Mouse (Mus musculus) heart, embryonic 10.5 days (tissue): Measurements from ENCODE around the gene Ddb2. TPM values are rescaled to one million over a fixed set of nuclear protein-coding genes. Genes with fewer than 3 reads are reported as not detected.

Experiments used
- DNase-seq: peaks from one replicate; pipeline ENCODE4 v3.0.0-alpha.2; 2017; ENCODE audit warnings: low spot score
- H3K27ac ChIP-seq: fragments of 300-500 bp; sonication (generic); 2 replicates; pipeline ENCODE4 v1.5.1; 2016; ENCODE audit warnings: mild to moderate bottlenecking
- H3K27me3 ChIP-seq: fragments of 300-500 bp; sonication (generic); 2 replicates; pipeline ENCODE4 v1.6.1; 2016; ENCODE audit warnings: mild to moderate bottlenecking; ENCODE audit not compliant: poor library complexity, insufficient read depth, severe bottlenecking
- H3K36me3 ChIP-seq: fragments of 300-500 bp; sonication (generic); 2 replicates; pipeline ENCODE4 v1.6.1; 2016; ENCODE audit warnings: mild to moderate bottlenecking, moderate library complexity
- H3K4me1 ChIP-seq: fragments of 300-500 bp; sonication (generic); 2 replicates; pipeline ENCODE4 v1.6.1; 2016; ENCODE audit warnings: mild to moderate bottlenecking
- H3K4me3 ChIP-seq: fragments of 300-500 bp; sonication (generic); 2 replicates; pipeline ENCODE4 v1.5.1; 2016; ENCODE audit warnings: mild to moderate bottlenecking, moderate library complexity
- H3K9me3 ChIP-seq: fragments of 300-500 bp; sonication (generic); 2 replicates; pipeline ENCODE4 v1.6.1; 2016; ENCODE audit warnings: mild to moderate bottlenecking, moderate library complexity
- WGBS: fragments of 180-500 bp; shearing (Covaris S2); methylation state at CpG from one replicate; pipeline ENCODE4 v1.1.7; 2016; 5-methylcytosine and 5-hydroxymethylcytosine counted together
- polyA plus RNA-seq: library from polyadenylated mRNA; unstranded; fragments of >200 nt; fragmentation: Nextera tagmentation; extraction: Ambion mirVana; gene quantifications from 2 replicates; pipeline ENCODE4 v1.2.1, GENCODE M21; 2016

Gene Ddb2
- polyA plus RNA-seq, 1 experiment from 2014 or later = 9.4 TPM

DNA sequence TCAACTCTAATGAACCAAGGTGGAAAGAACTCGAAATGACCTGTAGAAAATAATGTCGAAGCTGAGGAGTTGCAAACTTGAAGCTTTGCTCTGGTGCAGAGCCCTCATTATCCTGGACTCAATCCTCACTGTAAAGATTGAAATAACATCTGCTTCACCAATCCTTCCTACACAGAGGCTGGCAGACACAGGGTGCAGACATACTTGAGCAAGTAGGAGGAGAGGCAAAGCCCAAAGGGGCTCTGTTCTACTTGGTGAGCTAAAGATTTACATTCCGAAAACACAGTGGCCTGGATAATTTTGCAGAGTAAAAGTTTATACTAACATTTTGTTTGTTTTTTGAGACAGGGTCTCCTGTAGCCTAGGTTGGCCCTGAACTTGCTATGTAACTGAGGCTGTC lies 37.9 kb downstream of the Ddb2 start:
- no peak for DNase-seq
- Histone ChIP-seq H3K4me1 (peaks cover 20% of the 10 kb centered on the region), H3K27ac (no peak overlapping the region), H3K36me3 (no peaks in the 10 kb centered on the region), H3K9me3 (no peaks in the 10 kb centered on the region), H3K4me3 (no peak overlapping the region), H3K27me3 (no peaks in the 10 kb centered on the region)
- 80% methylated on average over 3 of the region's 3 CpGs for WGBS

DNA sequence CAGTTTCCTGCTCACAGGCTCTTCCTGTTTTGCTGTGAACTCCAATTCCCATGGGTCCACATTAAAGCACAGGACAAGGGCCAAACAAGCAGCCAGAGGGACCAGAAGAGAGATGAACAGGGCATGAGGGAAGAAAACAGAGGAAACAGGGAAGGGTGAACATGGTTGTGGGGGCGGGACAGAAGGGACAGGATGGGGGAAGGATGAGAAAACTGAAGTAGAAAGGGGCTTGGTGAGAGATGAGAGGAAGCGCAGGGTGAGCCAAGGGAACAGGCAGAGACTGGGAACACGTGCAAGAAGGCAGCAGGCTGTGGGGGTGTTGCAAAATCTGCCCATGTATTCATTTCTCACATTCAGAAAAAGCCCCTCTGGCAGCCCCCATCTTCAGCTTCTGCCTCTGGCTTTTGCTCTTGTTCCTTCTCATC lies 40.2 kb downstream of the Ddb2 start:
- H3K27me3 ChIP-seq = peaks cover 3% of the 10 kb centered on the region; the same call in 1 of the 2 replicates
- H3K27ac ChIP-seq = no peak overlapping the region
- 60% methylated on average over 3 of the region's 3 CpGs for WGBS

DNA sequence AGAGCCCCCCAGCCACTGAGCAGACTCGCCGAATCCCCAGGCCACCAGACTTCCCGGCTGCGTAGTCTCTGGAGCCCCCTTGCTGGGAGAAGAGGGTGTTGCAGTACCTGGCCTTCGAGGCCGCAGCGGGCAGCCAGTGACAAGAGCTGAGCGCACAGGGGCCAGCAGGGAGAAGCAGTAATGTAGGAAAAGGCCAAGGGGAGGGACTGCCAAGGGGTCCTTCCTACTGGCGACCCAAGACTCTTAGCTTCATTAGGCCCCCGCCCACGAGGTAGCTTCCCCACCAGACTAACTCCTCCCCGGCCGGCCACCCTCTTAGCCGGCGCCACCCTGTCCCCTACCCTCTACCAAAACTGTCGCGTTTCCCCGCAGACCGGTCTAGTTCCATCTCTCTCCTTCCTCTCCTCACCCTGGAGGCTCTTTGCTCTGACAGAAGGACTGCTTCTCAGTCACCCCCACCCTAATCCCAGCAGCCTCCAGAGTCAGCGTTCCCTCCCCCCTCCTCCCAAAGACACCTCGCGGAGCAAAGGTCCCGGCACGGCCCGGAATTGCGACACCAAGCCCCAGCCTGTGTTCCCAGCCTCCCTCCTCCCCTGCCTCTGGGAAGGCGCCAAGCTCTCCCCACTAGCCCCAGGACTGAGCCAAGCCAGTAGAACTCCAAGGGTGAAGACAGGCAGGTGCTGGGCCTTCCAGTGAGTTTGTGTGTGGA lies 42.0 kb downstream of the Ddb2 start:
- H3K27me3 ChIP-seq = peaks cover 3% of the 10 kb centered on the region; the same call in 1 of the 2 replicates
- 1% methylated on average over 27 of the region's 27 CpGs for whole genome bisulfite sequencing
- H3K36me3 ChIP-seq = no peaks in the 10 kb centered on the region
- peak; percentile 87 for DNase-seq
- H3K4me3 ChIP-seq = peak overlapping the region; percentile 57
- peaks cover 7% of the 10 kb centered on the region for H3K4me1 ChIP-seq
- H3K27ac ChIP-seq = peak overlapping the region; percentile 87
- H3K9me3 ChIP-seq = no peaks in the 10 kb centered on the region

More for the DNA sequence above, 40.2 kb downstream of the Ddb2 start:
- no peak for DNase-seq
- Histone ChIP-seq H3K36me3 (no peaks in the 10 kb centered on the region), H3K4me3 (no peak overlapping the region), H3K4me1 (peaks cover 8% of the 10 kb centered on the region), H3K9me3 (no peaks in the 10 kb centered on the region)

DNA sequence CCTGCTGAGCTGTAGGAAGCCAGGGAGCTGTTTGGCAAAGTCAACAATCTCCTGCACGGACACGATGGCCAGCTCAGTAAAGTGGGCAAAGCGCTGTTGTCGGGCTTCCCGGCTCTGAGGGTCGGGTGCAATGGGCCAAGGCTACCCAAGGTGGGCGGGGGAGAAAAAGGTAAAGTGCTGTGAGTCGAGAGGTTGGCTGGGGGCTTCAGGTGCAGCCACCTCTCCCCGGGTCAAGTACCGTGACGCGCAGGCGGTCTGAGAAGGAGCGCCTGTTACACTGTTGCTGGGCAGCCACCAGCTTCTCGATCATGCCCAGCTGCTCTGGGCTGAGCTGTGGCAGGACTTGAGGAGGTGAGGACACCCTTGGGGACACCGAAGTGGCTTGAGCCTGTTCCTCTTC lies 46.3 kb downstream of the Ddb2 start:
- Histone ChIP-seq H3K9me3 (no peaks in the 10 kb centered on the region), H3K36me3 (no peaks in the 10 kb centered on the region), H3K27ac (no peak overlapping the region), H3K4me1 (peaks cover 7% of the 10 kb centered on the region), H3K27me3 (peaks cover 3% of the 10 kb centered on the region; the same call in 1 of the 2 replicates), H3K4me3 (no peak overlapping the region)
- 81% methylated on average over 16 of the region's 16 CpGs for WGBS
- DNase-seq = no peak

DNA sequence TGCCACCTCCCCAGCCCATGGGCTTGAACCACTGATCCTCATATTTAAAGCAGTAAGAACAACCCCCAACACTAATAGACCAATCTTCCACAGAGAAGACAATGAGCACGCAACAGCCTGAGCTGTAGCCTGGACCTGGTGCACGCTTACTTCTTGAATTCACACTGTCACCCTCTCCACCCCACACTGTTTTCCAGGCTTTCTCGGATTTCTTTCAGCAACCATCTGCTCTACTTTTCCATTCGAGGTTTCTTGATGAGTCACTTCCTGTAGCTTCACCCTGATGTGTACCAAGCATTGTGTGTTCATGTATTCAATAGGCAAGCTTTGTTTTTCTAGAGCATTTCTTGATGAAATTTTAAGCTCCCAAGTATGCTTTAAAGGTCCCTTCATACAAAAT lies 49.4 kb downstream of the Ddb2 start:
- H3K27ac ChIP-seq = no peak overlapping the region
- DNase-seq = no peak
- peaks cover 11% of the 10 kb centered on the region for H3K4me1 ChIP-seq
- H3K9me3 ChIP-seq = no peaks in the 10 kb centered on the region
- 59% methylated on average over 4 of the region's 4 CpGs for whole genome bisulfite sequencing
- no peak overlapping the region for H3K4me3 ChIP-seq
- H3K27me3 ChIP-seq = peaks cover 3% of the 10 kb centered on the region; the same call in 1 of the 2 replicates
- no peaks in the 10 kb centered on the region for H3K36me3 ChIP-seq

DNA sequence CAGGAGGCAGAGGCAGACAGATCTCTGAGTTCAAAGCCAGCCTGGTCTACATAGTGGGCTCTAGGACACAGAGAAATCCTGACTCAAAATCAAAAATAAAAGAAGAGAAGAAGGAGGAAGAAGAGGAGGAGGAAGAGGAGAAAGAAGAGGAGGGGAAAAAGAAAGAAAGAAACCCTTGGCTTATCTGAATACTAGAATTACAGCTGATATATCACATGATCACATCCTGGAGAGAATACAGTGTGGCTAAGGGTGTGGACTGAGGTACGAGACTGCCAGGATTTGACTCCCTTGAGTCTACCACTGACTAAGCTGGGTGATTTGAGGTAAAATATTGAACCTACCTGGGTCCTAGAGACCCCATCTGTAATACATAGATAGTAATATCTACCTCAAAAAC lies 50.6 kb downstream of the Ddb2 start:
- no peak overlapping the region for H3K4me3 ChIP-seq
- no peaks in the 10 kb centered on the region for H3K27me3 ChIP-seq
- H3K4me1 ChIP-seq = peaks cover 18% of the 10 kb centered on the region
- no peak for DNase-seq
- H3K27ac ChIP-seq = no peak overlapping the region
- WGBS = 58% methylated on average over 1 of the region's 1 CpGs
- no peaks in the 10 kb centered on the region for H3K9me3 ChIP-seq
- no peaks in the 10 kb centered on the region for H3K36me3 ChIP-seq

DNA sequence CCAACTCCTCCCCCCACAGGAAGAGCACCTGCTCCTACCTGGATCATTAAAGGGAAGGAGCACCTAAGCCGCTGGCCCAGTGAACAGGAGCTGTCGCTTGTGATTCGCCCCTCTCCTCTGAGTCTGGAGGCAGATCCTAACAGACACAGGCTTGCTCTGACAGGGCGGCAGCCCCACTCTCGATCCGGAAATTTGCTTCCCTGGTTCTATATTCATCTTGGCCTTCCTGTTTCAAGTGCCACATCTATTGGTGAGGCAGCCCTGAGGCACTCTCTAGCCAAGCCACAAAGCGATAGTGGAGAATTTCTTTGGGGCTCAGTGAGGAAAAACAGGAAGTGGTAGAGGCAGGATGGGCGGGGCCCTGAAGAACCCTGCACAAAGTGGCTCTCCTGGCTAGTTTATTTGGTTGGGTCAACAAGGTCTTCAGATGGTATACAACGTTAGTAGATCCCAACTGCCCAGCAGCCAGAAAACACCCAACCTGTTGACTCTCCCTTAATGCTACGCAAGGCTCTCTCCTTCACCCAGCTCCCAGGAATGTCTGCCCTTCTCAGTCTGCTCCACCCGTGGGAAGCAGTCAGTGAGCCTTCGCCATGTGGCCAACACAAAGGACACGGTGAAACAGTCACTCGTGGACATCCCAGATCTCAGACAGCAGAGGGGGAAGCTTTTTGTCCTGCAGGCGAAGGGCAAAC lies 52.9 kb downstream of the Ddb2 start, which contains the start of gene Madd:
Madd (minus strand) TSS at position 127 of the 695 bp plus-strand sequence.
- WGBS = 55% methylated on average over 15 of the region's 15 CpGs
- Histone ChIP-seq H3K4me3 (peak within 1 kb of the TSS; percentile 80), H3K9me3 (no peaks in the 10 kb centered on the region), H3K36me3 (no peaks in the 10 kb centered on the region), H3K27ac (peak within 1 kb of the TSS; percentile 80), H3K4me1 (peaks cover 25% of the 10 kb centered on the region), H3K27me3 (no peaks in the 10 kb centered on the region)
- DNase-seq = no peak

DNA sequence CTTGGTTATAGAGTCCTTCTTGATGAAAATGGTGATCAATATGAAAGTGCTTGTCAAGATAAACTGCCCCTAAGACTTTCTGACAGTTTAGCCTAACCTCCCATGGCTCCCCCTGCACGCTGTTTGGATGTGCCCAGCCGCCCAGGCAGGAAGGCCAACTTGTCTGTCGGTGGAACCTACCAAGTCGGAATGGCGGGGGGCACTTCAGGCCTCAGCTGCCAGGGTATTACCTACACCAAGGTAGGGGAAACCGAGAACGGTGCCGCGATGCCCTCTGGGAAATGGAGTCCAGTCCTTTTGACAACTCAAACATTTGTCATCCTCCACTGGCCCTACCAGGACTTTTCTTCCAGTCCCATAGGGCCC lies 53.7 kb downstream of the Ddb2 start:
- Histone ChIP-seq H3K27me3 (no peaks in the 10 kb centered on the region), H3K4me1 (peaks cover 25% of the 10 kb centered on the region), H3K4me3 (peak overlapping the region; percentile 80), H3K36me3 (peaks cover 4% of the 10 kb centered on the region; the same call in 1 of the 2 replicates), H3K9me3 (no peaks in the 10 kb centered on the region), H3K27ac (peak overlapping the region; percentile 80)
- DNase-seq = peak; percentile 98
- WGBS = 0% methylated on average over 9 of the region's 9 CpGs

DNA sequence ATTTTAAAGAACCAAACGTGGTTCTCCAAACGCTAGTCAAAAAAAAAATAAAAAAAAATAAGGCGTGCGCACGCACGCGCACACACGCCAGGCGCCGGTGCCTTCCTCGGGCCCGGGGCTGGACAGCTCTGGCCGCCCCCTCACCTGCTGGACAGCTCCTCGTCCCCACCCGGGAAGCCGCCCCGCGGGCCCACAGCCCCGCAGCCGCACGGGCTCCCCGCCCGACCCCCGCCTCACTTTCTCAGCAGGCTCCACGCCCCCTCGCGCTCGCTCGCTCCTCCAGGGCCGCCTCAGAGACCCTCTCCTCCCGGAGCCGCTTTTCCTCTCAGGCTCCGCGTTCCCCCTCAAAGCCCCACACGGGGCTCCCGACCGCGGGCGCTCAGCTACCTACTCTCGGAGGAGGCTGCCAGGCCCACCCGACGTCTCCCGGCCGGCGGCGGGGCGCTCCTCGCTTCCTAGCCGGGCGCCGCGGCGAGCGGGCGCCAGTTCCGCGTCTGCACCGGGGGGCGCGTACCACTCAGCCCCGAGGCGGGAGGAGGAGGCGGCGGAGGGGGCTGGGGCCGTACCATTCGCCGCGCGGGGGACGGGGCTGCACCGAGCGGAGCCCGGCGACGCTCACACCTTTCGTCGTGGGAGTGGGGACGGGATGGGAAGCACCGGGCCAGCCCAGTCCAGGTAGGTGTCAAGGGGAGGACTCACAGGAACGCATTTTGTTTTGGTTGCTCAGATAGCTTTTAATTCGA lies 54.2 kb downstream of the Ddb2 start:
- under 1% methylated on average over 79 of the region's 81 CpGs for WGBS
- Histone ChIP-seq H3K4me1 (peaks cover 25% of the 10 kb centered on the region), H3K27ac (peak overlapping the region; percentile 80), H3K27me3 (no peaks in the 10 kb centered on the region), H3K36me3 (peaks cover 8% of the 10 kb centered on the region), H3K4me3 (peak overlapping the region; percentile 80), H3K9me3 (no peaks in the 10 kb centered on the region)
- peak; percentile 88 for DNase-seq

DNA sequence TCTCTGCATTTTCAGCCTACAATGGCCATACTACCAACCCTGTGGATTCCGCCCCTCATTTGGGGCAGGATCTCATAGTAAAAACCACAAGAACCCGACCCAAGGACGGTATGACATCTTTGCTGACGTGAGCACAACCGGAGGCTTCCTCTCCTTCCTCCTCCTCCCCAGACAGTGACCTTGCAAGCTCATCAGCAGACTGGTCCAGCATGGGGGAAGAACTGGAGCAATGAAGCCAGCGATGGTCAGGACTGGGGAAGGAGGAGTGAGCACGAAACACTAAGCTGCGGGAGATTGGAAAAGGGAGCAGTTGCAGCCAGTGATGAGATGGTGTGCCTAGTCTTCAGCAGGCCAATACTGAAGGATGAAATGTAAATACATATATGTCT lies 54.8 kb downstream of the Ddb2 start:
- no peak overlapping the region for H3K27ac ChIP-seq
- peaks cover 25% of the 10 kb centered on the region for H3K4me1 ChIP-seq
- no peaks in the 10 kb centered on the region for H3K9me3 ChIP-seq
- no peak for DNase-seq
- H3K27me3 ChIP-seq = no peaks in the 10 kb centered on the region
- H3K36me3 ChIP-seq = peaks cover 9% of the 10 kb centered on the region
- WGBS = 12% methylated on average over 8 of the region's 8 CpGs
- H3K4me3 ChIP-seq = peak overlapping the region; percentile 80

DNA sequence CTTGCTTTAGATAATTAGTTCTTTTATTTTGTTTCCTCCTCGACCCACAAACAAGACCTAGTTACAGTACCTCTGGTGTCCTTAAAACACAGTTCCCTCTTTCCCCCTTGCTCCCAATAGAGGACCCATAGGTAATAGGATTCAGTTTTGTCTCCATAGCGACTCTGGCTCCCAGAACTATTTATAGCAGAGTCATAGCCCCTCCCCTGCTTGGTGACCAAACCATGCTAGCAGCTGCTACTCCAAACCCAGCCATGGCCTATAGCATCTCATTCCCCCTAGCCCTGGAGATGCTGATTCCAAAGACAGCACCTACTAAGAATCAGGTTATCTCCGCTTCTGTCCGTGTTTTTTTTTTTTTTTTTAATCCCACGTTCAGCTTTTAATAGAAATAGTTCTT lies 56.1 kb downstream of the Ddb2 start:
- Histone ChIP-seq H3K27ac (no peak overlapping the region), H3K27me3 (no peaks in the 10 kb centered on the region), H3K9me3 (no peaks in the 10 kb centered on the region), H3K4me1 (peaks cover 28% of the 10 kb centered on the region), H3K36me3 (peaks cover 9% of the 10 kb centered on the region), H3K4me3 (no peak overlapping the region)
- no peak for DNase-seq
- 62% methylated on average over 5 of the region's 5 CpGs for WGBS

DNA sequence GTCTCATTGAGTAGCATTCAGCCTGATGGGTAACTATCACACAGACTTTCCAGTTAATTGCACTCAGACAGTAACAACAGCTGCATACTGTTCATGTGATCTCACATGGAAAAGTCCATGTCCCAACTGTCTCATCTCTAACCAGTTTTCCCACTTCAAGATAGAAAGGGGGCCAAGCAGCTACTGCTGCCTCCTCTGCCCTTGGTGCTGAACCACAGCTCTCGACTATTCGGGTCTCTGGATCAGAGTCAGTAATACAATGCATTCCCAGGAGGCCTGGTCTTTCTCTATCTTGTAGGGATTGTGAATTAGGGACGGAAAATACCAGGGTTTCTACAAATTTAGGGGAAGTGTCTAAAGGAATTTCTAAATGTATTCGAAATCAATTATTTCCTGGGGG lies 57.0 kb downstream of the Ddb2 start:
- Histone ChIP-seq H3K9me3 (no peaks in the 10 kb centered on the region), H3K4me1 (peaks cover 28% of the 10 kb centered on the region), H3K36me3 (peaks cover 9% of the 10 kb centered on the region), H3K27ac (no peak overlapping the region), H3K4me3 (no peak overlapping the region), H3K27me3 (no peaks in the 10 kb centered on the region)
- 28% methylated on average over 4 of the region's 4 CpGs for WGBS
- DNase-seq = no peak

DNA sequence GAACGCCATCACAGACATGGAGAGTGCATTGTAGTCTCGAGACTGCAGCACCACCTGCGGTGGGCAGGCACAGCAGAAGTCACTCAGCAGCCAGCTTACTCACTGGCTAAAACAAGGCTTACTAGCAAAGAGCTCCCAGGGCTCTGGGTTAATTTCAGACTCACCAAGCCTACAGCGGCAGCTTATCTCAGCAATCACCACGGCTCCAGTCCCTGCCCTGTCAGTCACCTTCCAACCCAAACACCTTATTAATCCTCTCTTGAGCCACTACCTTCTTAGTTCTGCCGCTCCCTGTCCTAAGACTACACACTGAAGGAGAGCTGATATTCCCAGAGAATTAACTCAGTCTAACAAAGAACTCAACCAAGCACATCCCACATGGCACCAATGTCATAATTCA lies 60.5 kb downstream of the Ddb2 start:
- no peak overlapping the region for H3K4me3 ChIP-seq
- 44% methylated on average over 6 of the region's 6 CpGs for WGBS

More for the DNA sequence above, 60.5 kb downstream of the Ddb2 start:
- no peaks in the 10 kb centered on the region for H3K9me3 ChIP-seq
- H3K27me3 ChIP-seq = no peaks in the 10 kb centered on the region
- H3K36me3 ChIP-seq = peaks cover 20% of the 10 kb centered on the region
- no peak overlapping the region for H3K27ac ChIP-seq
- 0 out of 2 replicates have a peak, but pooled peaks cover 10% of the 10 kb centered on the region for H3K4me1 ChIP-seq
- DNase-seq = no peak
